Mouse (Mus musculus): ENCODE data around the gene Ppm1n.

Gene Ppm1n

DNA sequence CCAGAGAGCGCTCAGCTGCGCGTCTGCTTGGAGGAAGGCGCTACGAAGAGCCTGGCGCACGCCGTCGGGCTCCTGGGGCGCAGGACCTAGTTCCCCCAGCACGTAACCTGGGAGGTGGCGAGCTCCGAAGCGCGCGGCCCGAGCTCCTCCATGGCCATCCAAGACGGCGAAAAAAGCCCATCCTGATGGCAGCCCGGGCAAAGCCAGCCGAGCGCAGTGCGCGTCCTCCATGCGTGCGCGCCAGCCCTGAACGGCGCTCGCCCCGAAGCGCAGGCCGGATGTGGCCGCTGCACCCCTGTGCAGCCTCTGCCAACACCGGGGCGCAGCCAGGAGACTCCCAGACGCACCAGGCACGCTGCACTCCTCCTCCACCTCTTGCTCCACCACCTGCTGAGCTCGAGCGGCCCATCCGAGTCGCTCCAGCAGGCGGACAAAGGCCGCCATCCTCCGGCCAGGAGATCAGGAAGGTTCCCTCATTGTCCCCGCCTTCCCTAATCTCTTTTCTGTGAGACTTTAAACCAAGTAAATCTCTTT lies at the start of gene Ppm1n:
Ppm1n (minus strand) TSS at position 484 of the 534 bp plus-strand sequence.
- no peak for DNase-seq (ENCODE audit: low spot score in 2 of 2)

DNA sequence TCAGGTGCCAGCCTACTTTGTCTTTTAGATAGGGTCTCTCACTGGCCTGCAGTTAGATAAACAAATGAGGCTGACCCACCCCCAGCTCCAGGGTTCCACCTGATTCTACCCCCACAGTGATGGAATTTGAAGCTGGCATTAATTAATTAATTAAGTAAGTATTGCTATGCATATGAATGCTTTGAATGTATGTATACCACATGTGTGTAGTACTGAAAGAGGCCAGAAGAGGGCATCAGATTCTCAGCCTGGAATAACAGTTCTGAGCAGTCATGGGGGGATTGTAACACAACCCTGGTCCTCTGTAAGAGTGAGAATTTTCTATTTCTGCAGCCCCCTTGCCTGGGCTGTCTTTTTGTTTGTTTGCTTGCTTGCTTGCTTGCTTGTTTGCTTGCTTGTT lies 48.6 kb upstream of the Ppm1n start:
- DNase-seq (ENCODE audit: low spot score in 2 of 2), result no peak

DNA sequence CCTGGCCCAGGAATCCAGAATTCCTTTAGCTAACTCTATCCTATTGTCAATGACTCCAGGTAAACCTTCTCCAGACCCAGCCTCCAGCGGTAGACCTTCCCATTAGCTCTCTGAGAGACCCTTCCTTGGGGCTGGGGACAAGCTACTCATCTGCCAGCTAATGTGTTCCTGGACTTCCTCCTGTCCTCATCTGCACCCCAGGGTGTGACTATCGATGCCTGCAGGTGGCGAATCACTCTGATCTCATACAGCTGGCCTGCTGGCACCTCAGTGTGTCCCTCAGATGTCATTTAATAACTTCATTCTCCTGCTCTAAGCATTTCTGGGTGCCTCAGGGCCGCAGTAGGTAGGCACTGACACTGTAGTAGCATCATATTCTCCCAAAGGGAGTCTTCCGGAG lies 47.9 kb upstream of the Ppm1n start:
- no peak for DNase-seq (ENCODE audit: low spot score in 2 of 2)

DNA sequence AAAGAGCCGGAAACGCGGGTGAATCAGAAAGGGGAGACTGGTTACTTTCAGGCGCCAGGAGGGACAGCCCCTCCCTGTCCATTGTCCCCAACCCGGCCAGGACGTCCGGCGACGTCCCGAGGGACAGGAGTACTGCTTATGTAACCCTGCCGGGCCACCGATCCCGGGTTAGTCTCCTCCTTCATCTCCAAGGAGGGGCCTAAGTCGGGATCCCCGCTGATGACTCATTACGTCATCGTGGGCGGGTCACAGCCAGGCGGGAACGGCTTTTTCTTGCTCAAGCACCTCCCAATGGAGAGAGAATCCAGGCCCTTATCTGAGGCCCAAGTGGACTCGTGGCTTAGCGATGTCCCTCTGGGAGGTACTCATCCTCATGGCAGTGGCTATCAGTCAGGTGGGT lies 47.3 kb upstream of the Ppm1n start:
- no peak for DNase-seq (ENCODE audit: low spot score in 2 of 2)

DNA sequence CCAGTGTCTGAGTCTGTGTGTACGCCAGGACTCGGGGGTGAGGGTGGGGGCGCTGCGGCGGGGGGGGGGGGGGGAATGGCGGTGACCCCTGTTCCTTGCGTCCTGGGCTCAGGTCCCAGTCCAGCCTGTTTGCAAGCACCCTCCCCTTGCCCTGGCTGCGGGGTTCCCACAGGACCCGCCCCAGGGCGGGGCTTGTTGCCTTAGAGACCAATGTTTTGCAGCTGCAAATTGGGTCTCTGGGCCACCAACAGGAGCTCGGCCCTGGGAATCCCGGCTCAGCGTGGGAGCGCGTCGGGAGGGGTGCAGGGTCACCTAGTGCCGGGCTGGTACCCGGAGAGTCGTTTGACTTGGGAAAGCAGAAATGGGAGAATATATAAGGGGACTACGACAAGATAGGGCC lies 46.5 kb upstream of the Ppm1n start:
- DNase-seq (ENCODE audit: low spot score in 2 of 2), result peak in 1 of 2 experiments; percentile 56

DNA sequence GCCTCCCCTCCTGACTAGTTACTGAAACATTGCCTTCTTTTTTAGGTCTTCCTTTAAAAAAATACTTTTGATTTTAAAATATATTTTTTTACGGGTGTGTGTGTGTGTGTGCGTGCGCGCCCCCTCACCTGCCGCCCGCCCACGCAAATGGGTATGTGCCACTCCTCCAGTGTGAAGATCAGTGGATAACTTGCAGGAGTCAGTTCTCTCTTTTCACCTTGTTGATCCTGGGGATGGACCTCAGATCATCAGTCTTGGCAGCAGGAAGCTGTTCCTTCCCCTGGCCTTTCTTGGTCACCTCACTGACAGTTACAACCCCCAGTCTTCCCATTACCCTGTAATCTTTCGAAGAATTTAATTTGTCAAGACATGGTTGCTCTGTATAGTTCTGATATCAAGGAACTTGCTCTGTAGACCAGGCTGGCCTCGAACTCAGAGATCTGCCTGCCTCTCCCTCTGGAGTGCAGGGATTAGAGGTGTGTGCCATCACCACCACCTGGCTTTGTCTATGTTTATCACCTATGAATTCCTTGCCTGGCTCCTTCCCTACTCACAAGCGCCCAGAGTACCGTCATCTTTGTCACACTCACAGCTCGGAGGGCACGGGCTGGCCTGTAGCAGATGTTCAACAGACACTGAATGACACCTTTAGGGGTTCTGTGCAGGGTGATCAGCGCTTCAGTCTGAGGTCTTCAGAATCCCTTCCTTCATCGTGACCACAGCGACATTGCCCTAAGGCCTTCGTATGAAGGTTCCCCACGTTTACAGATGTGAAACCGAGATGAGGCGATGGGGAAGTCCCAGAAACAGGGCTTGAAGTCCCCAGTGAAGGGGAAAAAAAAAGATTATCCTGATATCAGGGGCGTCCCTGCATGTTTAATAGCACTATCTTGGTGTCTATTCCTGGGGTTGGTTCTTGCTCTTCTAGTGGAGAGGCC lies 45.7 kb upstream of the Ppm1n start:
- DNase-seq (ENCODE audit: low spot score in 2 of 2), result no peak

DNA sequence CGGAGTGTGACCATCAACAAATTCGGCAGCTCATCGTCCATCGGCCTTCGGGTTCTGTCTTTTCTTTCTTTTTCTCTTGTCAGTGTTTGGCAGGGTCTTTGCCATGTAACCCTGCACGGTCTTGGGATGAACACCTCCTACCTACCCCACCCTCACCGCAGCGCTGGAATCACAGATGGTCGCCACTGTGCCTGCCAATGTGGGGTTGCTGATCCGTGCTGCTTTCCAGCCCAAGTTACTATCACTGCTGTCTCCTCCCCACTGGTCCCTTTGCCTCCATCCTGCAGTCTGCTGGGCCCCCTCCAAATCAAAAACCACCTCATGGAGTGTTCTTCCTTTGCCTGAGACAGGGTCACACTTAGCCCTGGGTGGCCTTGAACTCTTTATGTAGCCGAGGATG lies 44.4 kb upstream of the Ppm1n start:
- DNase-seq (ENCODE audit: low spot score in 2 of 2), result no peak

DNA sequence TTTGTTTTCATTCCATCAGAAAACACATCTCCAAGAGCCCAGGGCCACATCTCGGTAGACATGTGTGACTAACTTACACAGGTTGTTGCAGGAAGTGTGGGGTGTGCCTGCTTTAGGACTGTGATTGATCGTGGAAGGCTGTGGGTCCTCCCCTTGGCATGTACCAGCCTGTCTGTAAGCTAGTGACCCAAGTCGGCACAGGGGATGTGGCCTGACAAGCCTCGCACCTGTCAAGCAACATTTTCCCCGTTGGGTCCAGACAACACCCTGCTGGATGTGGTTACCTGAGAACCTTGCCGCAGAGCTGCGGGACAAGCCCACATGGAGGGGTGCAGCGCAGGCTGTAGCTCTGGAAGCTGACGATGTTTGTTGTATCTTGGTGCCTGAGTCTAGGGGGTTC lies 42.6 kb upstream of the Ppm1n start:
- no peak for DNase-seq (ENCODE audit: low spot score in 2 of 2)

DNA sequence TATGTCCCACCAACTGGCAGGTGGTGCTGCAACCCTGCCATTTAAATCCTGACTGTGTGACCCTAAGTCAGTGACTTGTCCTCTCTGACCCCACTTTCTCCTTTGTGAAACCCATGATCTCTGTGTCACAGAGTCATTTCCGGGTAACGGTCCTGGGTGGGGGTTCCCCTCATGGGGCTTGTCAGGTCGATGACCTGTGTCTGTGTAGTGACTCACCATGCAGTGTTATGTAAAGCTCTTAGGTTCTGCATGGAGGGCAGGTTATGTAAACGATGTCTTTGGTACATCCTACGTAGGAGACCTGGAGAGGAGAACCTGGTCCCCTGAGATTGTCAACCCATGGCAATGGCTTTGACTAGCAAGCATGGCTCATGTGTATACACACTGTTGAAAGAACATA lies 41.6 kb upstream of the Ppm1n start:
- DNase-seq (ENCODE audit: low spot score in 2 of 2), result no peak

DNA sequence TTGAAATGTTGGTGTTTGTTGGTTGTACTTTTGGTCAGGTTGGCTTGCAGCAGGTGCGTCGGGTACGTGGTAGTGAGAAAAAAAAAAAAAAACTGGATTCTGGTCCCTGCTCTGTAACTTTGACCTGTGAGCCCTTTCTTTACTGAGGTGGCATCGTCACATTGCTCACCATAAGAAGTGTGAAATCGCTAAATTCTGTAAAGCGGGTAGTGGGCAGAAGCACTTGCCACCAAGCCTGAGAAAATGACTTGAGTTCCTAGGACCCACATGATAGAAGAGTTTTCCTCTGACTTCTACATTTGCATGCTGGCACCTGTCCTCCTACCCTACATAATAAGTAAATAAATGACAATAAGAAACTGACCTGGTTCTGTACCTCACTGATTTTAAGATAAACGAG lies 40.8 kb upstream of the Ppm1n start:
- no peak for DNase-seq (ENCODE audit: low spot score in 2 of 2)

DNA sequence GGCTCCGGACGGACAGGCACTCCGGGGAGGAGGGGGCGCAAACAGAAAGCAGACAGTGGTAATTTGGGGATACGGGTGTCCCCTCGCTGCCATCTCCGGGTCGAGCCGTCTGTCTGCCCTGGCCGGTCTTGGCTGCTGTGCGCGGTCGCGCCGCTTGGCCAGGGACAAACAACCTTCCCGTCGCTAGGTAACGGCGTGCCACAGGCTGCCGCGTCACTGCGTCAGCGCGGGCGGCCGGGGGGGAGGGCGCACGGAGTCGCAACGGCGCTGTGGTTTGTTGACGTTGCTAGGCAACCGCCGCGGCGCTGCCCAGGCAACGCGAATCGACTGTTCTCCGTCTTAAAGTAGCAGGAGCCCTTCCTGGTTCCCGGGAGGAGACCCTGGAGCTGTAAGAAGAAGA lies 40.0 kb upstream of the Ppm1n start:
- peak; percentile 69 to 85 for DNase-seq (ENCODE audit: low spot score in 2 of 2)

DNA sequence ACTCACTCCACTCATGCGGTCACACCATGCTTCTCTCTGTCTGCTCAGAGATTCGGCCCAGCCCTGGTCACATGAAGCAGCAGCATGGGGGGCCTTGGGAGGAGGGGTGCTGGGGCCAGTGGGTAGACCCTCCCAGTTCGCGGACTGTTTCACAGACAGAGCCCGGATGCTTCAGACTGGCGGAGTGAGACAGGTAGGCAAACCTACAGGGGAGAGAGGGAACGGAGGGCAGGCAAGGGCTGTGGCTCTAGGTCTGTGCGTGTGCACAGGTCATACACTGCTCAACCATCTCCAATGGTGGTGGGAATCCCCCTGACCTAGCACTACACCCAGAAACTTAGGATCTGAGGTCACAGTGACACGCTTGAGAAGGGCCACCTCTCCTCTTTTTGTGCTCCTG lies 39.6 kb upstream of the Ppm1n start:
- no peak for DNase-seq (ENCODE audit: low spot score in 2 of 2)

DNA sequence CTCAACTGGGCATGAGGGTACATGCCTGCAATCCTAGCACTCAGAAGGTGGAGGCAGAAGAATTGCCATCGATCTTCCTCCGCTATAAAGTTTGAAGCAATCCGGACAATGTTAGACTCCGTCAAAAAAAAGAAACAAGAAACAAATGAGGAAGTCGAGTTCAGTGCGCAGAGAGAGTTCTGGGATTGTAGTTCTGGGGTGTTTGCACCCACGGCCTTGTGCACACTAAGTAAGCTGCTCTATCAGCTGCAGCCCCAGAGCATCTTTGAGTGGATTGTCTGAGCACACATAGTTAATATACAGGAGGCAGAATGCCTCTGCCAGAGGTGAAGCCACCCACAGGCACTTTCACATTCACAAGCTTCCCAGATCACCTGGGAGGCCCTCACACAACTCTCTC lies 38.8 kb upstream of the Ppm1n start:
- DNase-seq (ENCODE audit: low spot score in 2 of 2), result no peak

DNA sequence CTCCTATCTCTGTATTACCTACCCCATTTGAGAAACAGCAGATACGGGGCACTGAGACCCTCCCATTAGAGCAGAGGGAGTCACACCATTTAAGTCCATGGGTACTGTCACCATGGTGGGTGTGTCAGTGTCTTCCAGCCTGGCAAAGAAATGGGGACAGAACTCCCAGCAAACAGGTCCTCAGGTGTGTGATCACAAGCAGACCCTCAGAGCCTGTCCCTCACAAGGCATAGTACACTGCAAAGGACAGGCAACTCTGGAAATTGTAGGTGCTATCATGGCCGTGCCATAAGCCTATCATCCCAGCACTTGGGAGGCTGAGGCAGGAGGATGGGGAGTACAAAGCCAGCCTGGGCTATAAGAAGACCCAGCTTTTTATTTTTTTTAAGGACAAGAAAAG lies 38.3 kb upstream of the Ppm1n start:
- DNase-seq (ENCODE audit: low spot score in 2 of 2), result no peak

DNA sequence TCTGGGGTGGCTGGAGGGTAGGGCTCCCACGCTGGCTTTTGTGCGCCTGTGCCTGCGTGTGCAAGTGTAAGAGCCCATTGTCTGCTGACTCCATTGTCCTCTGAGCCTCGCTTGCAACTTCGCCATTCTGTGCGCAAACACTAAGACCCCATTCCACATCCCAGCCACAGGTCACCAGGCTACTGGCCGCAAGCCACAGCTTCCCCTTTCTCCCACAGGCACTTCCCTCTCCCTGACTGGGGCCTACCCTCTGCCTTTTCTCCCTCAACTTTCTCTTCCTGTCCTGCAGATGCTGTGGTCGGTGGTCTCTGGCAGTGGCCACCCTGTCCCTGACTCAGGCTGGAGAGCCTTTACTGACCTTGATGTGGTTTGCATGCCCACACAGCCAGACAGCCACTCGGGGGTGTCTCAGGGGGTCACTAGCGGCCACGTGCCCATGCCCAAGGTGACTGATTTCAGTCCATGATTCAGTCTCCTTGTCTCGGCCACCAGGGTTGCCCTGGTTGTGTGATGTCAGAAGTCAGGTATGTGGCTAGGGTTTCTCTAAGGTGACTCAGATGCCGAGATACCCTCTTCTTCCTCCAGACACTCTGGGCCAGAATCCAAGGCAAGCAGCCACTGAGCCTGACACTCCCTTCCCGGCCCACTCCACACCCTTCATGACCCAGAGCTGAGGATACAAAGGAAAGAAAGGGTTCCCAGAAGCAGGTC lies 36.7 kb upstream of the Ppm1n start:
- no peak for DNase-seq (ENCODE audit: low spot score in 2 of 2)

DNA sequence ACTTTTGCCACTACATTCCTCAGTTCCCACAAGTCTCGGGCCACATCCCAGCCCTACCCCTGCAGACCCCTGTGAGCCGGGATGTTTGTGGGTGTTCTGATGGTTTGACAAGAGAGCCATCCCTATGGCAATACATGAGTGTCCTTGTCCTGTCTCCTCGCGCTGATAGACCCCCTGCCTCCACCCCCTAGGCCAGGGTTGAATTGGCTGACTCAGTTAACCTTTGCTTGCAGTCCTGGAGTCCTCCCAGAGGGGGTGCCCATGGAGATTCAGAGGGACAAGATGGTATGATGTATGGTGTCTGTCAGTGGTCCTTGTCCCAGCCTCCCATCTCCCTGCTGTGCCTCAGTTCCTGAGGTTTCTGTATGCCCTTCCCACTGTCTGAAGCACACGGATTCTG lies 34.2 kb upstream of the Ppm1n start:
- DNase-seq (ENCODE audit: low spot score in 2 of 2), result no peak

DNA sequence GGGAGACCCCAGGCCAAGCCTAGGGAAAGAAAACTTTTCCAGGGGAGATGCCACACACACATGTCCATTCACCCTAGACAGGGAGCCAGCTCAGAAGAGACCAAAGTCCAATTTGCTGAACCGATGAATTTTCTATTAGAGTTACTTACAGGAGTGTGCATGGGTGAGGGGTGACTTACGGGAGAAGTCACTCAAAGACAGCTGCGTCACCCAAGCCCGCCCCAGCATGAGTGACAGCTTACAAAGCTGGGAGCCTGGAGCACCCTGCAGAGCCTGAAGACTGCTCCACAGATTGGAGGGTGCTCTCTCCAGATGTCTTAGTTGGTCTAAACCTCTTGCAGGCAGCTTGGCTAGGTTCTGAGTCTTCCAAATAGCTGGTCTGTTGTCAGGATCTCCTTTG lies 32.1 kb upstream of the Ppm1n start:
- DNase-seq (ENCODE audit: low spot score in 2 of 2), result no peak

DNA sequence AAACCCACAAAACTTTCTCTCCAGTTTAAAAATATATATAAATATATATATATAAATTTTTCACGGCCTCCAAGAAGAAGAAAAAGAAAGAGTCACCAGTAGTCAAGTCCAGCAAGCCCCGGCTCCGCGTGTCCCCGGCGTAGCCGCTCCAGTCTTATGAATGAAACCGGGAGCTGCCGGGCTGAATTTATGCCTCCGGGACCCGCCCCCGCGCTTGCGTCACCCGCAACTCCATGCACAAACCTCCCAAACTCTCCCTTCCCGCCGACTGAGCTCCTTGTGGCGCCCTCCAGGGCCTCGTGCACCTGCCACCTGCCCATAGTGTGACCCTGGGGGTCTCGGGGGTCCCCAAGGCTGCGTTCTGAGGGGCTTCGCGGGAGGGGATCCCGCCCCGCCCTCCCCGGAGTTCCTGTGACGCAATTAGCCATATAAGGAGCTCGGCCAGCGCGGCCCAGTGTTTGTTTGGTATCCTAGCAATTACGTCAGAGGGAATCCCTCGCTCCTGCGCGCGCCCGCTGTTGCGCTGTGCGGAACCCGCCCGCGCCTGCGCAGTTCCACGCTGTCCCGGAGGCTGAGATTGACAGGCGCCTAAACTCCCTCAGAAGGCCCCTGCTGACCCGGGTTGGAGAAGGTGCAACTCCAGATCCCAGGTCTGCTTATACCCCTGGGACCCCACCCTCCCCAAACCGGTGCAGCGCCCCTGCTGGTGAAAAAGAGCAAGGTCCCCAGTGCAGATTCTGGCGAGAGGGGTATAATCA lies 30.2 kb upstream of the Ppm1n start, which contains the start of gene Fosb:
Fosb (minus strand) TSS at position 168 of the 758 bp plus-strand sequence.
- DNase-seq (ENCODE audit: low spot score in 2 of 2), result peak; percentile 83 to 90

DNA sequence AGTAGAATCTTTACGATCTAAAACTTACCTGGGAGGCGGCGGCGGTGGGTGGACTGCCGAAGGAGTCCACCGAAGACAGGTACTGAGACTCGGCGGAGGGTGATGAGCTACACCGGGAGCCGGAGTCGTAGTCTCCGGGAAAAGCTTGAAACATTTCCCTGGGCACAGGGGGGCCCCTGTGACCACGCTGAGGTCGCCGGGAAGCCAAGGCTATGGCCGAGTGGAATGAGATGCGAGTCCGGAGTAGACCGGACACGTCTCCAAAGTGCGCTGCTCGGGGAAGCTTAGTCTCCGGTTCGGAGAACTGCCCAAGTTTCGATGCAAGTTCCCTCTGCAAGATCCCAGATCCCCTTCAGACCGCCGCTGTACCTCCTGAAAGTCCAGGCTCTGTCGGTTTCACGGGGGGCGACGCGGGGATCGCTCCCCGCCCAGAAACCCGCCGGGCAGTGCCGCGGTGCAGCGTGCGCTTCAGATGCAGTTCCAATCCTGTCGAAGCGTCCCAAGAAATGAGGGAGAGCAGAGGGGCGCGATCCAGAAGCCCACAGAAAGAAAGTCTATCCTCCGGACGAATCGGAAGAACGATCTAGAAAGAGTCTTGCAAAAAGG lies 29.5 kb upstream of the Ppm1n start:
- no peak for DNase-seq (ENCODE audit: low spot score in 2 of 2)

DNA sequence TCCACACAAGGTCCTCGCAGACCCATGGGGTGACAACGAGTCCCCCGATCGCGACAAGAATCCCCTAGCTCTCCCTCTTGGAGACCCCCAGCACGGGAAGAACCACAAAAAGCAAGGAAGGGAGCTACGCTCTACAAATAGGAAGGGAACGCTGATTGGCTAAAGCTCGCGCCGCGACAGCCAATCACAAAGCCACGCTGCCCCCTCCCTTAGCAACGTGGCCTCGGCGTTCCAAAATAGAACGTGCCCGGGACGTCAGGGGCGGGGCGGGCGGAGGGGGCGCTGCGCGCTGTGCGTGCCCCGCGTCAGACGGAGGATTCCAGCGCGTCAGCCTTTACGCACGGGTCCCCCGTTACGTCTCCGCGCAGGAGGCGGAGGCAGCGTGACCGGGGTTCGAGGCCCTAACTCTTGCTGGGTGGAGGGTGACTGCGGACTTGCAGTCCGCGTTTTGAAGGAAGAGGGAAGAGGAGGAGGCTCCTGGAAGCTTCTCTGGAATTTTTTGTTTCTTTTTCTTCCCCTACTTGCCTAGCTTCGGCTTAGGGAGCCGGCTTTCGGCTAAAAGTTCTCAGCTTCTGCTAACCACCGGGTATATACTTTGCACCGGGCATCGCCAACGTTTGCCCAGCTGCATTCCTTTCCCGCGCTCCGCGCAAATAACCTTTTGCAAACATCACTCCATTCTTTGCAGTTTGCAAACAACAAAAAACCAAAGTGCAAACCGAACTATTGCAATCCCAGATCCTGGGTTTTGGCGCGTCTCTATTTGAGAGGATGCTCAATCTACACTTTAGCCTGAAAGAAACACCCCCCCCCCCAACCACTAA lies 28.8 kb upstream of the Ppm1n start:
- peak; percentile 86 to 90 for DNase-seq (ENCODE audit: low spot score in 2 of 2)
